Mouse (Mus musculus): ENCODE measurements around the gene Gm49450.

The Gm49450 gene

GRCm38 (mm10) chr15:98891198-98891742 lies 62.1 kb downstream of the Gm49450 start:
- DNase-seq (ENCODE audit: low spot score), result no peak

- no peak for DNase-seq (ENCODE audit: low spot score)
Observed at GRCm38 (mm10) chr15:98887526-98887925, 65.8 kb downstream of the Gm49450 start.

- DNase-seq (ENCODE audit: low spot score), result no peak
Observed at GRCm38 (mm10) chr15:98886667-98887387, 66.5 kb downstream of the Gm49450 start.

- DNase-seq (ENCODE audit: low spot score), result no peak
Observed at GRCm38 (mm10) chr15:98884106-98884505, 69.2 kb downstream of the Gm49450 start.

- no peak for DNase-seq (ENCODE audit: low spot score)
Observed at GRCm38 (mm10) chr15:98883661-98884060, 69.7 kb downstream of the Gm49450 start.

All from testis, postnatal 10 days (tissue).